Mouse (Mus musculus) limb, embryonic 11.5 days (tissue): Measurements from ENCODE around the gene Zfp687. TPM values are rescaled to one million over a fixed set of nuclear protein-coding genes. Genes with fewer than 3 reads are reported as not detected.
A peak's percentile ranks its signal among the peaks of the same experiment; 100 is the strongest.

Source experiments
- ATAC-seq: fragments of 200-750 bp; cut with Nextera tagmentation; 2 replicates; pipeline ENCODE4 v1.8.0; 2017; ENCODE audit warnings: low read depth; ENCODE audit not compliant: insufficient number of reproducible peaks, low FRiP score, low TSS enrichment
- DNase-seq: peaks from one replicate; pipeline ENCODE4 v3.0.0-alpha.2; 2015; ENCODE audit warnings: low spot score
- H3K27ac ChIP-seq: fragments of 300-500 bp; sonication (generic); replicated peaks from 2 replicates; pipeline ENCODE4 v1.5.1; 2014; ENCODE audit warnings: low read depth, mild to moderate bottlenecking, low read length
- H3K27me3 ChIP-seq: fragments of 300-500 bp; sonication (generic); 2 replicates; pipeline ENCODE4 v1.6.1; 2014; ENCODE audit warnings: mild to moderate bottlenecking, low read length, mixed read lengths; ENCODE audit not compliant: control insufficient read depth, insufficient read depth
- H3K36me3 ChIP-seq: fragments of 300-500 bp; sonication (generic); 2 replicates; pipeline ENCODE4 v1.6.1; 2014; ENCODE audit warnings: mild to moderate bottlenecking, low read length, moderate library complexity, mixed read lengths; ENCODE audit not compliant: control insufficient read depth, insufficient read depth
- H3K4me1 ChIP-seq: fragments of 300-500 bp; sonication (generic); 2 replicates; pipeline ENCODE4 v1.6.1; 2014; ENCODE audit warnings: low read length, mixed read lengths; ENCODE audit not compliant: control insufficient read depth, insufficient read depth
- H3K4me2 ChIP-seq: fragments of 300-500 bp; sonication (generic); 2 replicates; pipeline ENCODE4 v1.6.1; 2014; ENCODE audit warnings: low read depth, mild to moderate bottlenecking, moderate library complexity; ENCODE audit not compliant: severe bottlenecking
- H3K4me3 ChIP-seq: fragments of 300-500 bp; sonication (generic); 2 replicates; pipeline ENCODE4 v1.5.1; 2014; ENCODE audit warnings: low read depth, low read length
- H3K9ac ChIP-seq: fragments of 300-500 bp; sonication (generic); 2 replicates; pipeline ENCODE4 v1.6.1; 2014; ENCODE audit warnings: mild to moderate bottlenecking, low read length
- H3K9me3 ChIP-seq: fragments of 300-500 bp; sonication (generic); 2 replicates; pipeline ENCODE4 v1.6.1; 2016; ENCODE audit warnings: low read length; ENCODE audit not compliant: control insufficient read depth
- WGBS: fragments of 180-500 bp; shearing (Covaris S2); extraction: QIAGEN DNeasy Blood & Tissue Kit; methylation state at CpG from one replicate; pipeline ENCODE4 v1.1.7; 2014; 5-methylcytosine and 5-hydroxymethylcytosine counted together
- polyA plus RNA-seq: library from polyadenylated mRNA; unstranded; fragments of >200 nt; fragmentation: Nextera tagmentation; extraction: Ambion mirVana; gene quantifications from 2 replicates; pipeline ENCODE4 v1.2.1, GENCODE M21; 2014

Zfp687 gene
- 28.5 and 33.5 TPM in 2 replicates for polyA plus RNA-seq

- peak within 1 kb of the TSS; percentile 77 for H3K9ac ChIP-seq
- peak within 1 kb of the TSS; percentile 89 for H3K4me3 ChIP-seq
- 0% methylated on average over 36 of the region's 37 CpGs for WGBS
- peaks cover 17% of the 10 kb centered on the region for H3K4me1 ChIP-seq
- H3K9me3 ChIP-seq = no peaks in the 10 kb centered on the region
- ATAC-seq = peak; percentile 99
- H3K27me3 ChIP-seq = no peaks in the 10 kb centered on the region
- H3K4me2 ChIP-seq = peak within 1 kb of the TSS; percentile 75
- H3K27ac ChIP-seq = peak within 1 kb of the TSS; percentile 95
- DNase-seq = peak; percentile 99
- peaks cover 18% of the 10 kb centered on the region for H3K36me3 ChIP-seq
Measured at GRCm38 (mm10) chr3:95015337-95015872, at the start of gene Zfp687. Gene Zfp687, minus strand, starts transcription at chr3:95015448.

GRCm38 (mm10) chr3:95063741-95064140 is 48.5 kb upstream of the Zfp687 start:
- no peak for ATAC-seq
- H3K9me3 ChIP-seq = no peaks in the 10 kb centered on the region
- 96% methylated on average over 4 of the region's 4 CpGs for WGBS
- no peak overlapping the region for H3K9ac ChIP-seq
- no peaks in the 10 kb centered on the region for H3K4me1 ChIP-seq
- H3K36me3 ChIP-seq = peaks cover 43% of the 10 kb centered on the region; the same call in 1 of the 2 replicates
- no peaks in the 10 kb centered on the region for H3K27me3 ChIP-seq
- no peak overlapping the region for H3K27ac ChIP-seq
- no peak for DNase-seq
- no peak overlapping the region for H3K4me2 ChIP-seq
- H3K4me3 ChIP-seq = no peak overlapping the region

DNA sequence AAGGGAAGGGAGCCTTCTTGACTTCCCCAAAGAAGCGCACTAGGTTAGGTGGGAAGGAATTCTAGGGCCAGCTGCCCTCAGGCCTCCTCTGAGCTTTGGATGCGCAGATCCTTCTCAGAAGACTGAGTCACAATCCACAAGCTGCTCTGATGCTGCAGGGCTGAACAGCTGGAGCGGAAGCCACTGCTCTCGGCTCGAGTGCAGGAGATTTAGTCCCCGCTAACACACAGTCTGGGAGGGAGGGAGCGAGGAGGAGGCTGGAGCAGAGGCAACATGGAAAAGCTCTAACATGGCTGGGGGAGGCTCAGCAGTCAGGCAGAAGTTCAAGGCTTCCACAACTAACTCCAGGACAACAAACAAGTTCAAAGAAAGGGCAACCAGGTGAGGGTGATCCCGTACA is 42.8 kb upstream of the Zfp687 start:
- ATAC-seq = no peak
- H3K36me3 ChIP-seq = peaks cover 18% of the 10 kb centered on the region
- no peak overlapping the region for H3K9ac ChIP-seq
- no peak for DNase-seq
- no peaks in the 10 kb centered on the region for H3K27me3 ChIP-seq
- H3K4me3 ChIP-seq = no peak overlapping the region
- H3K27ac ChIP-seq = no peak overlapping the region
- WGBS = 85% methylated on average over 8 of the region's 8 CpGs
- H3K4me1 ChIP-seq = no peaks in the 10 kb centered on the region
- no peaks in the 10 kb centered on the region for H3K9me3 ChIP-seq
- H3K4me2 ChIP-seq = no peak overlapping the region

DNA sequence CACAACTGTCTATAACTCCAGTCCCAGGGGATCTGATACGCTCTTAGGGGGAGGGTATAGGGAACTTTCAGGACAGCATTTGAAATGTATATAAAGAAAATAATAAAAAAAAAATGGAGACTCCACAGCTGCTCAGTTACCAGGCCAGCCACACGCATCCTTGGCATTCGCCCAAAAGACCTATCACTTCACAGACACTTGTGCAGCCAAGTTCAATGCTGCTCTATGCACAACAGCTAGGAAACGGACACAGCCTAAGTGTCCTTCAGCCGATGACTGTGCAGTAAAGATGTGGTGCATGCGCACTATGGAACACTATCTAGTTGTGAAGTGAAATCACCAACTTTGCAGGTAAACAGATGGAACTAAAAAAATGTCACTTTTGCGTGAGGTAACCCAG is 41.0 kb upstream of the Zfp687 start:
- H3K9me3 ChIP-seq = no peaks in the 10 kb centered on the region
- DNase-seq (no peak), ATAC-seq (no peak)
- no peaks in the 10 kb centered on the region for H3K27me3 ChIP-seq
- H3K27ac ChIP-seq = no peak overlapping the region
- no peak overlapping the region for H3K9ac ChIP-seq
- no peaks in the 10 kb centered on the region for H3K4me1 ChIP-seq
- H3K36me3 ChIP-seq = peaks cover 12% of the 10 kb centered on the region
- H3K4me2 ChIP-seq = no peak overlapping the region
- WGBS = 96% methylated on average over 7 of the region's 7 CpGs
- H3K4me3 ChIP-seq = no peak overlapping the region

- Histone ChIP-seq H3K27ac (no peak overlapping the region), H3K36me3 (peaks cover 9% of the 10 kb centered on the region), H3K4me3 (no peak overlapping the region), H3K4me1 (no peaks in the 10 kb centered on the region), H3K9ac (no peak overlapping the region), H3K9me3 (no peaks in the 10 kb centered on the region), H3K4me2 (no peak overlapping the region), H3K27me3 (no peaks in the 10 kb centered on the region)
- 53% methylated on average over 10 of the region's 10 CpGs for WGBS
- ATAC-seq (no peak), DNase-seq (no peak)
Measured at GRCm38 (mm10) chr3:95054481-95055260, 39.4 kb upstream of the Zfp687 start.

DNA sequence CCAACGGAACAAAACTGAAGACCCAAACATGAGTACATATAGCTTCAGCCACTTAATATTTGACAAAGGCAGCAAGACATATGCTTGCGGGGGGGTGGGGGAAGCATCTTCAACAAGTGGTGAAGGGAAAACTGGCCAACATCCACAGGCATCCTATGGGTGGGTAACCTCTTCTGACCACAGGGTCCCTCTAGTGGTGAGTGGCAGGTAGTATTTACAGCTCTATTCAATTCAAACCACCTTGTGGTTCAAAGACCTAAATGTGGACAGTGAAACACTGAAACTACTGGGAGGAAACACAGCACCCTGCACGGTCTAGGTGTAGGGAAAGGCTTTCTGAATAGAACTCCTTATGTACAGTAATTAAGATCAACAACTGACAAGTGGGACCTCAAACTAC is 38.5 kb upstream of the Zfp687 start:
- no peak overlapping the region for H3K27ac ChIP-seq
- WGBS = 40% methylated on average over 3 of the region's 3 CpGs
- no peak overlapping the region for H3K9ac ChIP-seq
- H3K4me3 ChIP-seq = no peak overlapping the region
- H3K27me3 ChIP-seq = no peaks in the 10 kb centered on the region
- ATAC-seq (no peak), DNase-seq (peak; percentile 33)
- peaks cover 4% of the 10 kb centered on the region; the same call in 1 of the 2 replicates for H3K36me3 ChIP-seq
- no peak overlapping the region for H3K4me2 ChIP-seq
- no peaks in the 10 kb centered on the region for H3K9me3 ChIP-seq
- no peaks in the 10 kb centered on the region for H3K4me1 ChIP-seq

DNA sequence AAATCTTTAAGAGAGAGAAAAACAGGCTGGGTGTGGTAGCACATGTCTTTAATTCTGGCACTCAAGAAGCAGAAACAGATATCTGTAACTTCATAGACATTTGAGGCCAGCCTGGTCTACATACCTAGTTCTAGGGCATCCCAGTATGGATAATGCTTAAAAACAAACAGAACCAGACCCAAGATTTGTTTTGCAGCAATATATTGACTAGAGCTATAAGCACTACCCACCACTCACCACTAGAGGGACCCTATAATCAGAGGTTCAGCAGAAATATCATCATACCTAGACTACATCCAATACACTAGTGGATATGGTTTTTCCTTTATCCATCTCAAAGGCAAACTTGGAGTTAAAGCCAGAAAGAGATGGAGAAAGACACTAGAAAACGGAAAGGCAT is 37.7 kb upstream of the Zfp687 start:
- no peak for ATAC-seq
- Histone ChIP-seq H3K36me3 (peaks cover under 1% of the 10 kb centered on the region; the same call in 1 of the 2 replicates), H3K27me3 (no peaks in the 10 kb centered on the region), H3K4me2 (no peak overlapping the region), H3K4me1 (no peaks in the 10 kb centered on the region), H3K27ac (no peak overlapping the region), H3K9ac (no peak overlapping the region), H3K9me3 (no peaks in the 10 kb centered on the region), H3K4me3 (no peak overlapping the region)
- WGBS = 44% methylated on average over 1 of the region's 1 CpGs
- peak; percentile 52 for DNase-seq

DNA sequence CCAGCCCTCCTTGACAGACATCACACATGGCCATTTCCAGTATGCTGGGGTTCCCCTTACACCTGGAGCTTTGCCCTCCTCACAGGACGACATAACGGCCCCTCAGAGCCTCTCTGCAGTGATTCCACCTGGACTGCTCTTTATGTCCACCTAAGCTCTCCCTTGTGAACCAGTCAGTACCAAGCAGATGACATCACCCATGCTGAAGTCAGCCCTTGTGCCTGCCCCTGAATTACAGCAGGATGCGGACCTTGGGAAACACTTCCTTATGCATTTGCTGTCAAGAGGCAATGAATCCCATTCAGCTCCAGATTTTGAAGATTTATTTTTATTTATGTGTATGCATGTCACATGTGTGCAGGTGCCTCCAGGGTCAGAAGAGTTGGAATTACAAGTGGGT is 32.7 kb upstream of the Zfp687 start:
- Histone ChIP-seq H3K27ac (no peak overlapping the region), H3K4me1 (no peaks in the 10 kb centered on the region; the same call in 1 of the 2 replicates), H3K4me3 (no peak overlapping the region), H3K4me2 (no peak overlapping the region), H3K36me3 (no peaks in the 10 kb centered on the region), H3K9ac (no peak overlapping the region), H3K9me3 (no peaks in the 10 kb centered on the region), H3K27me3 (no peaks in the 10 kb centered on the region)
- ATAC-seq (no peak), DNase-seq (no peak)
- 79% methylated on average over 3 of the region's 3 CpGs for WGBS
